Mouse (Mus musculus) testis, postnatal 10 days (tissue): ENCODE measurements around the gene Atp11b.

Experiments
- DNase-seq: peaks from one replicate; pipeline ENCODE4 v3.0.0; 2021; ENCODE audit warnings: low spot score

Atp11b gene

DNA sequence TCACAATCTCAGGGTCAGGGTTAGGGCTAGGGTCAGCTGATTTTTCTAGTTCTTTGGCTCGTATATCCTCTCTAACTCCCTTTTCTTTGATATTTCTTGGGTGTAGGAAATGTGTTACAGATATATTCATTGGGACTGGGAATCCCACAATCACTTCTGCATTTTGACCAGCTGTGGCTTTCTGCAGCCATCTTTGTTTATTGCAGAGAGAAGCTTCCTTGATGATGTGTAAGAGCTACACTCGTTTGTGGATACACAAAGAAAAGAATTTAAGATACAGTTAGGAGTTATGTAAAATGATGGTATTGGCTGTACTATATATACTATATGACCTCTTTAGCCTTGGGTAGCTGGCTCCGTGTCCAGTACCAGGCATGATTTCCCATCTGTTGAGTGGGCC, 25.8 kb downstream of the Atp11b start:
- DNase-seq, result no peak

DNA sequence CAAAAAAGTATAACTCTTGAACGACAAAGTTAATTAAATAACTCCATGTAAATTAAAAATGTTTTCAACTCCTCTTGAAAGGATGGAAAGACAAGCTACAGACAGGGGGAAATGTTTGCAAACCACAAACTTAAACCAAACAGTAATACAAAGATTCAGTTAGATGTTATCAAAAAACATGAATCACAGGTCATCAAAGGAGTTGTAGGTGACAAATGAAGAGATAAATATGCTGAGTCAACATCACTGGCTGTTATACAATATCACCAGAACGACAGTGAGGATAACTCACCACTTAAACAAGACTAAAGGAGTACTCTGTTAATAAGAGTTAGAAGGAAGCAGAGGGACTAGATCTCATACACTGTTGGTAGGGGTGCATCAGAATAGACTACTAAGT, 48.1 kb downstream of the Atp11b start:
- DNase-seq, result no peak

DNA sequence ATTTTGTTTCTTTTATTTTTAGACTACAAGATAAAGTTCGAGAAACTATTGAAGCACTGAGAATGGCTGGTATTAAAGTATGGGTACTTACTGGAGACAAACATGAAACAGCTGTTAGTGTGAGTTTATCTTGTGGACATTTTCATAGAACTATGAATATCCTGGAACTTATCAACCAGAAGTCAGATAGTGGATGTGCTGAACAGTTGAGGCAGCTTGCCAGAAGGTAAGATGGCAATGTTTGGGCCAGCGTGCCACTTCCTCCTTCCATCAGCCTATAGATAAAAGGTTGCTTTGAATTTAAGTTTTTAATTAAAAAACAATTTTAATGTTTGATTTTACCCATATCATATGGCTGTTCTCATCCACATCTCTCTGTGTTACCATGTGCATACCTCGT, 66.0 kb downstream of the Atp11b start:
- DNase-seq, result no peak

DNA sequence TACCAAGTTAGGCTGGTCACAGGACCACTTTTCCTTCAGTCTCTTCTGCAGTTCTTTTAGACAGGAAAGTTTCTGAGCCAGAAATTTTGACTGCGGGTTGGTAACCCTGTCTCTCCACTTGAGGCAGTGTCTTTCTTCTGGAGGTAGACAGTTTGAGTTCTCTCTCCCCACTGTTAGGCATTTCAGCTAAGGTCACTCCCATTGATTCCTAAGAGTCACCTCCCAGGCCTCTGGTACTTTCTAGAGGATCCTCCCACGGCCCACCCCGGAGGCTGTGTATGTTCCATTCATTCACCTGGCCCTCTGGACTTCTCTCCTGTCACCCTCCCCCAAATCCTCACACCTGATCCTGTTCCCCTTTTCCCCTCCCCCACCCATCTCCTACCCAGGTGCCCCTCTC, 68.1 kb downstream of the Atp11b start:
- no peak for DNase-seq

DNA sequence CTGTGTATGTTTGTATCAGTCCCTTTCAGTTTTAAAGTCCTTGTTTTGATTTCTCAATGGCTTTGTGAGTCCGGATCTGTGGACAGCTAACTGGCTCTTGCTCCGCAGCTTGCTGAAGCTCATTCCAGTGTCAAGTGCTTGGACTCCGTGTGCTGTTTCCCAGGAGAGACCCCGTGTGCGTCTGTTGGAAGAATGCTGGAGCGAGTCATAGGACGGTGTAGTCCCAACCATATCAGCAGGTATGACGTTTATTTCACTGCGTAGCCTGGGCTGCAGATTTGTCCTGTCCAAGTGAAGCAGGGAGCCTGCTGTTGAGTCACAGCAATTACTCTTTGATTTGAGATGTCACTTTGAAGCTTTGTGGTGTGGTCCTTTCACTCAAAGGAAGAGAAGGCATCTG, 95.4 kb downstream of the Atp11b start:
- DNase-seq, result no peak

DNA sequence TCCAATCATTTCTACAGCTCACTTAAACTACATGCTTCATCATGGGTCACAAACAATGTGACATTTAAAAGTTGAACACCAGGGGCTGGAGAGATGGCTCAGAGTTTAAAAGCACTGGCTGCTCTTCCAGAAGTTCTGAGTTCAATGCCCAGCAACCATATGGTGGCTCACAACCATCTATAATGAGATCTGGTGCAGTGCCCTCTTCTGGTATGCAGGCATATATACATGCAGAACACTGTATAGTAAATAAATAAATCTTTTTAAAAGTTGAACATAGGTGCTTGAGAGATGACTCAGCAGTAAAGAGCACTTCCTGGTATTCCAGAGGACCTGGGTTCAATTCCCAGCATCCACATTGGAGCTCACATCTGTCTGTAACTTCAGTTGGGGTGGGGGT, 129.4 kb downstream of the Atp11b start:
- no peak for DNase-seq

DNA sequence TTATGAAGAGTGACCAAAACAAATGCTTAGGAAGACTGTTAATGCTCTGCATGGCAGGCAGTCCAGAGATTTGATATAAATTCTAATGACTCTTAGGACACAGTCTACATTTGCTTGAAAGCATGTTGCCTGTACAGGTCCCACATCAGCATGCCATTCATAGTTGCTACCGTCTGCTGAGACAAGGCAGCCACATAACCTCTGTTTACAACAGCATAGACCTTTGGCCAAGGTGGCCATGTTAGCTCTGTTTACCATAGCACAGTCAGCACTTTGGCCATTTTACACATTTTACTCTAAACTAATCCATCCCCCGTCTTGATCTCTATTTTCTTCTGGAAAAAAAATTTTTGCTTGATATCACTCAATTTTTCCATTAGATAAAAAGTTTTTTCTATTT, 135.6 kb downstream of the Atp11b start:
- no peak for DNase-seq

DNA sequence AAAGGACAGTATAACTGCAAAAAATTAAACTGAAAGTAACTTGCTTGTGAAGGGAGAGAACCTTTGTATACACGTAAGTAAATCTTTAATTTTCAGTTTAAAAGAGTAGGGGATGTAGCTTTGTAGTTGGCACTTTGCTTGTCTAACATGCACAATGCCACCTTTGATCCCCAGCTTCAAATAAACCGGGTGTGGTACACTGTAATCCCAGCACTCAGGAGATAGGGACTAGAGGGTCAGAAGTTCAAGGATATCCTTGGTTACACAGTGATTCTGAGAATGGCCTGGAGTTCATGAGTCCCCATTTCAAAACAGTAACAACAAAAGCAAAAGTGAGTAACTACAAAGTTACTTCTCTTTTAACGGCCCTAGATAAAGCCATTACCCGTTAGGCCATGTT, 137.2 kb downstream of the Atp11b start:
- DNase-seq, result no peak

DNA sequence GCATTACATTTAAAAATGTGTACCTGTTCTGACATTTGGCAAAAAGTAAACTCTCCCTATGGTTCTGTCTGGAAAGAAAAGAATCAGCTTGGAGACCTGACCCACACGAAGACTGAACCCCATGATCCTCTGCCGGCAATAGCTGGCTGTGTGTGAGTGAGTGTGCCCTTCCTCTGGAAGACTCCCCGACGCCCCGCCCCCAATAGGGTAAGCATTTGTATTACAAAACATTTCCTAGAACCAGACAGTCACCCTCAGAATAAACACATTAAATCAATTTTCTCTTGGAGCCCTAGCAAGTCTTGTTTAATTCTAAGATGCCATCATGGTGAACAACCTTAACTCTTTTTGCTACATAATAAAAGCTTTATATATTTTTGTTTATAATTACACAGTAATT, 139.2 kb downstream of the Atp11b start:
- no peak for DNase-seq

DNA sequence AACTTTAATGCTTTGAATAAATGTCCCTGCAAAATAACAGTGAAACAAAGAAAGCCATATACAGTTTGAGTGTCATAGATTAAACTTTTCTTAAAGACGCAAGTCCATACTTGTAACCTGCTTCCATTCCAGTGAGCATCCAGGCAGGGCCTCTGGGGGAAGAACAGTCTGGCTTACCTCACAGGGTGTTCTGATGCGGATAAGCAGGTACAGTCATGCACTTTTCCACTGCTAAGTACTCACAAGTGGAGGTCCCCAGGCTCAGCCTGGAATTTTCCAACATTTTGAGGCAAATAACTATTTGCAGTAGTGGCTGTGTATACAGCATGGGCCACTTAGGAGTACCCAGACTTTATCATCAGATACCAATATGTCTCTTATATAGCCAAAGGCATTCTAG, 144.0 kb downstream of the Atp11b start:
- no peak for DNase-seq

DNA sequence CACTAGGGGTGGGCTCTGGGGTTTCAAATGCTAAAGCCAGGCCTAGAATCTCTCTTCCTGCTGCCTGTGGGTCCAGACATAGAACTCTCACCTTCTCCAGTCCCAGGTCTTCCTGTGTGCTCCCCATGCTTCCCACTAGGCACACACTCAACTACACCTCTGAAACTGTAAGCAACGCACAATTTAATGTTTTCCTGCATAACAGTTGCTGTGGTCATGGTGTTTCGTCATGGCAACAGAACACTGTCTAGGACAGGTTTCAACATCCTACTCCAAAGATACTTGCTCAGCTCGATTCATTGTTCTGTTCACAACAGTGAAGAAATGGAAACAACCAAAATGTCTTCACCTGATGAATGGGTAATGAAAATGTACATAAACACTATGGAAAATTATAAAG, 145.2 kb downstream of the Atp11b start:
- DNase-seq, result no peak

DNA sequence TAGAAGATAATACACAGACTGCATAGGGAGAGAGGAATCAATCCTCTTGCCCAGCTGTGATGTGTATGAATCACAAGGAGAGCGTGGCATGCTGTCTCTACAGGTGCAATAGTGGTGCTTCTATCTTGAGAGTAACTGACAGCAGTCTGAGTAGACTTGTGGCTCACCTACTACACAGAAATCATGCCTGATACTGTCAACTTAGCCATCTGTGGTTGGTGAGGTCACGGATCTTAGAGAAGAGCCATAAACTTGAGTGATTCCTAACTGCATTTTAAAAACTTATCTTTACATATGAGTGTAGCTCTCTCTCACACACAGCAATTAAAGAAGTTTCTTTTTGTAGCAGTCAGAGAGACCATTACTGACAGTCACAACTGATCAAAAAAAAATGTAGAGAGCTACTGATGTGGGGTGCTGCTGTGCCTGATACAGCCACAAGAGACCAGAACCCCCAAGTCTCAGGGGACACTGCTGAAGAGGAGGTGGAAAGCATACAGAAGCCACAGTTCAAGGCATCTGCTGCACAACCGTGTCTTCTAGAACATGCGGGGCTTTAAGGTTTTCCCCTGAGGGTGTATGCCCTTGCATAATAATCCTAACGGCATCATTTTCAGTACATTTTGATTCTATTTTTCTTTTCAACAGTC, 146.8 kb downstream of the Atp11b start:
- DNase-seq, result no peak
